Mouse (Mus musculus) Patski (cell line): ENCODE data around the gene Ubtd1. TPM values are rescaled to one million over a fixed set of nuclear protein-coding genes. Genes with fewer than 3 reads are reported as not detected.

ENCODE experiments used
- ATAC-seq: fragments of 100-300 bp; one replicate; pipeline ENCODE4 v1.8.0; 2021
- CTCF ChIA-PET: fragments of 350-600 bp; sonication (Branson Sonifier 250); formaldehyde crosslinking; loops from one replicate; lab custom pipeline; 2022; ENCODE audit warnings: inconsistent platforms; lab: Charles Lee
- POLR2A ChIA-PET: fragments of 350-600 bp; sonication (Branson Sonifier 250); formaldehyde crosslinking; loops from one replicate; lab custom pipeline; 2022; ENCODE audit warnings: antibody characterized with exemption, inconsistent platforms; lab: Charles Lee
- DNase-seq: peaks from one replicate; pipeline ENCODE4 v3.0.0-alpha.2; 2011; ENCODE audit warnings: low read depth, low spot score
- H3K27me3 ChIP-seq: fragments of 371-371 bp; one replicate; pipeline ENCODE4 v1.5.1; 2021
- CTCF ChIP-seq: fragments of 100-300 bp; IDR thresholded peaks from one replicate; pipeline ENCODE4 v1.5.1; 2021
- in situ Hi-C: fragments of 300-500 bp; cut with MboI; formaldehyde crosslinking; loops from 3 replicates; pipeline ENCODE4 v1.11.1; 2018; ENCODE audit warnings: low pct_unique_long_range_greater_than_20kb, mixed read lengths
- polyA plus RNA-seq: library from polyadenylated mRNA; unstranded; gene quantifications from one replicate; pipeline ENCODE4 v1.2.3, GENCODE M21; 2021

Ubtd1 gene
- polyA plus RNA-seq, 1 experiment from 2014 or later: 45.0 TPM

DNA sequence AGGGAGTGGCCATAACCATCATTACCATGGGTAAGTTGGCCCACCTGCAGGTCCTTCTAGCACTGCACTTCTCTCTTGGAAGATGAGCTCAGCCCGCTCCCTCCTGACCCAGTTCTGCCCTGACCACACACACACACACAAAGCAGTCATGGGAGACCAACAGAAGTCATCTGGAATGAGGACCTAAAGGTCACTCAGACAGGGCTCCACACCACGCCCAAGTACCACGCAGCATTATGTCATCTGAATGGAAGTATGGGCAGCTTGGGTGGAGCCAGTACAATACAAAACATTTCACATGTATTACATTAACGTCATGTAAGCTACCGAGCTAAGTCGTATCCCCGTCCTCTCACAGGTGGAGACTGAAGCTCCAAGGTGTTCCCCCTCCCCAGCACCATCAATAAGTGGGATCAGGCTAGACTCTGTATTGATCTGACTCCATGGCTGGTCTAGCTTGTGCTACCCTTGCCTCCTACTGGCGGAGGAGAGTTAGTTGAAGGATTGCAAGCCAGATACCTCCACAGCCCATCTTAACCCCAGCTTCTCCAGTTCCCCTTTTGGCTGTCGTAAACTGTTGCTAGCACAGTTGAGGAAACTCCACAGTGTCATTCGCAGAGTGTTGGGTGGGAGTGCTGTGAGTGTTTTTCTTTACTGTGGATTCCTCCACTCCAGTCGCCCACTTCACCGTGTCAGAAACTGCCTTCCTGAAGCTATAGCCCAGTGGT is 19.9 kb downstream of the Ubtd1 start:
- TF ChIP-seq CTCF: no peak
- in situ Hi-C loops: no loop called here
- H3K27me3 ChIP-seq: no peaks in the 10 kb centered on the region
- POLR2A ChIA-PET: interaction anchor here (0.6 kb wide), 1 partner anchor 80 kb away, joined by 3 read pairs; no protein-coding TSS in a partner anchor
- ATAC-seq: no peak
- DNase-seq: no peak
- CTCF ChIA-PET: interaction anchor here (1.2 to 1.6 kb wide), 3 partner anchors 12 to 24 kb away, joined by 3 to 4 read pairs (median 4); no protein-coding TSS in a partner anchor

DNA sequence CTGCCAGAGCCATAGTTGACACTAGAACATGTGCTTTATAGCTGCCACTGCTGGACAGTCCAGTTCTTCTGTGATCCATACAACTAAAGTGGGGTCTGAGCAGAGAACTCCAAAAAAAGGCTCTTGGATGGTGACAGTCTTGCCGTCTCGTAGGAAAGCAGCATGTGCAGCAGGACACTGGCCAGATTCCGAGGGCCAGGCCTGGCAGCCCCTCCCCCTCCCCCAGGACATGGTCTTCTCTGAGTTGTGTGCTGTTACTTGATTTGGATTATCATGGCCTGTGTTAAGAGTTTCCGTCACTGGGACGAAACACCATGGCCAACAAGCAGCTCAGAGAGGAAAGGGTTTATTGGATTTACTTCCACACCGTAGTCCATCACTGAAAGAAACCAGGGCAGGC is 22.7 kb downstream of the Ubtd1 start:
- ATAC-seq (no peak), DNase-seq (no peak)
- H3K27me3 ChIP-seq: no peaks in the 10 kb centered on the region
- TF ChIP-seq CTCF: no peak
- in situ Hi-C loops: no loop called here
- POLR2A ChIA-PET: no interaction called here
- CTCF ChIA-PET: no interaction called here

DNA sequence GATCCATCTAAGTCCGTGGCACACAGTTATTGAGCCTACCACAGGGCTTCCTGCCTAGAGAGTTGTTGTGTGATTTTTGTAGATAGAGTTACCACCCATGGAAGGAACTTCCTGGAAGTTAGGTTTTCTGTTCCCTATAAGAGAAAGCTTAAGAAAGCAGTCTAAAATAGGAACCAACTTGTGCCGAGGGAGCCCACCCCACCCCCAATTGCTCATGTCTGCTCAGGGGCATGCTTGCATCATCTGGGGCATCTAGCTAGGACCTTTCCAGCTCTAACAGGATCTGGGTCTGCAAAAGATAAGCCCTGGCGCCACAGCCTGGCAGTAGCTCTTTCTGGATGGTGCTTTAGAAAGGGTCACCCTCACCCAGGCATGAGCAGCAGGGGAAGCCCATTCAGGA is 24.1 kb downstream of the Ubtd1 start:
- TF ChIP-seq CTCF: no peak
- ChIA-PET POLR2A (interaction anchor here (1.3 to 1.5 kb wide), 3 partner anchors 10 to 12 kb away, joined by 5 to 8 read pairs (median 5); no protein-coding TSS in a partner anchor), CTCF (interaction anchor here (1.1 kb wide), 1 partner anchor 8 kb away, joined by 3 read pairs; no protein-coding TSS in a partner anchor)
- DNase-seq: no peak
- no peaks in the 10 kb centered on the region for H3K27me3 ChIP-seq
- no peak for ATAC-seq
- in situ Hi-C loops: no loop called here

DNA sequence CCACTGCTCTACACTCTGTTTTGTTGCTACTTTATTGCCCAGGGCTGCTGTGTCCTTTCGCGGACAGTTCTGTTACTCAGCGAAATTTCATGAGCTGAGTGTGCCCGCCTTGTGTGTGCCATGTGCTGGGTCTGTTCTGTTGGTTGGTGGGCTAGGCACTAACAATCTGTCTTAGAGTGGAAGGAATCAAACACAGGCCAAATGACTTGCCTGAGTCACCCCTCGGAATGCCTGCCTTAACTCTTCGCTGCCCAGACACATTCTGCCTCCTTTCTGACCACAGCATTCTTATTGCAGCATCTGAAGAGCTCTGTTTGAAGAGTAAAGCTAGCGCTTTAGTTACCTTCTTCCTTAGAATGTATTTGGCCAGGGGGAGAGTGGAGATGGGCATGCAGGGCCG is 25.0 kb downstream of the Ubtd1 start:
- ATAC-seq (no peak), DNase-seq (no peak)
- ChIA-PET CTCF (interaction anchor here (1.1 kb wide), 1 partner anchor 9 kb away, joined by 3 read pairs; no protein-coding TSS in a partner anchor), POLR2A (interaction anchor here (1.3 to 1.5 kb wide), 3 partner anchors 9 to 13 kb away, joined by 5 to 8 read pairs (median 5); no protein-coding TSS in a partner anchor)
- no peak for TF ChIP-seq CTCF
- in situ Hi-C loops: no loop called here
- H3K27me3 ChIP-seq: no peaks in the 10 kb centered on the region

DNA sequence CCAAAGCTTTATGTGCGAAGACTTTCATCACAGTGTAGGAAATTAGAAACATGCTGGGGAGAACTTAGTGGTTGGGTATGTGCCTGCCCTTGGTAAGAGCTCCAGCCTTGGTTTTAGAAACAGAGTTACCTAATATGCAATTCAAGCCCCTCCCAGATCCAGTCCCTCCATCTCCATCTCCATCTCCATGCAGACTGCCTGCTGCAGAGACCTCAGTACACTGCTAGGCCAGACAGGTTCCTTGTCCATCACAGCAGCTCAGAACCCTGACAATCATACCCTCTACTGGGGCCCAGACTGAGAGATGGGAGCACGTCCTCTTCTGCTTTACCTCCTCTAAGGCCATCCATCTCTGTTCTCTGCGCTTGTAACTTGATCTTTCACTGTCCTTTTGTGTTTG is 27.0 kb downstream of the Ubtd1 start:
- CTCF ChIA-PET: interaction anchor here (1.0 to 1.8 kb wide), 3 partner anchors 10 to 17 kb away, joined by 5 to 9 read pairs (median 9); no protein-coding TSS in a partner anchor

GRCm38 (mm10) chr19:42009067-42009466 is 27.5 kb downstream of the Ubtd1 start:
- H3K27me3 ChIP-seq: no peaks in the 10 kb centered on the region
- no peak for TF ChIP-seq CTCF
- in situ Hi-C loops: no loop called here
- ChIA-PET POLR2A (no interaction called here), CTCF (interaction anchor here (1.0 to 1.8 kb wide), 2 partner anchors 16 to 17 kb away, joined by 5 to 9 read pairs; no protein-coding TSS in a partner anchor)
- ATAC-seq (no peak), DNase-seq (no peak)

More for the DNA sequence above, 27.0 kb downstream of the Ubtd1 start:
- ATAC-seq (no peak), DNase-seq (no peak)
- POLR2A ChIA-PET: interaction anchor here (0.7 kb wide), 1 partner anchor 10 kb away, joined by 4 read pairs; no protein-coding TSS in a partner anchor
- H3K27me3 ChIP-seq: no peaks in the 10 kb centered on the region
- no peak for TF ChIP-seq CTCF
- in situ Hi-C loops: no loop called here

- DNase-seq (no peak), ATAC-seq (no peak)
- ChIA-PET CTCF (interaction anchor here (1.7 kb wide), 1 partner anchor 16 kb away, joined by 5 read pairs; no protein-coding TSS in a partner anchor), POLR2A (no interaction called here)
- in situ Hi-C loops: no loop called here
- TF ChIP-seq CTCF: no peak
- no peaks in the 10 kb centered on the region for H3K27me3 ChIP-seq
Measured at GRCm38 (mm10) chr19:42010436-42010835, 28.9 kb downstream of the Ubtd1 start.

GRCm38 (mm10) chr19:42011123-42011522 is 29.6 kb downstream of the Ubtd1 start:
- DNase-seq (no peak), ATAC-seq (no peak)
- TF ChIP-seq CTCF: no peak
- ChIA-PET POLR2A (no interaction called here), CTCF (interaction anchor here (1.7 kb wide), 1 partner anchor 15 kb away, joined by 5 read pairs; no protein-coding TSS in a partner anchor)
- in situ Hi-C loops: no loop called here
- H3K27me3 ChIP-seq: no peaks in the 10 kb centered on the region

GRCm38 (mm10) chr19:42014231-42014825 is 32.8 kb downstream of the Ubtd1 start:
- in situ Hi-C loops: no loop called here
- CTCF ChIA-PET: interaction anchor here (2.2 to 3.6 kb wide), 3 partner anchors 12 to 25 kb away, joined by 8 to 13 read pairs (median 13); partner anchors contain the start of gene Ankrd2
- no peaks in the 10 kb centered on the region for H3K27me3 ChIP-seq
- ATAC-seq (no peak), DNase-seq (no peak)
- POLR2A ChIA-PET: interaction anchor here (0.8 to 0.9 kb wide), 2 partner anchors 12 to 26 kb away, joined by 3 to 5 read pairs; no protein-coding TSS in a partner anchor
- no peak for TF ChIP-seq CTCF

DNA sequence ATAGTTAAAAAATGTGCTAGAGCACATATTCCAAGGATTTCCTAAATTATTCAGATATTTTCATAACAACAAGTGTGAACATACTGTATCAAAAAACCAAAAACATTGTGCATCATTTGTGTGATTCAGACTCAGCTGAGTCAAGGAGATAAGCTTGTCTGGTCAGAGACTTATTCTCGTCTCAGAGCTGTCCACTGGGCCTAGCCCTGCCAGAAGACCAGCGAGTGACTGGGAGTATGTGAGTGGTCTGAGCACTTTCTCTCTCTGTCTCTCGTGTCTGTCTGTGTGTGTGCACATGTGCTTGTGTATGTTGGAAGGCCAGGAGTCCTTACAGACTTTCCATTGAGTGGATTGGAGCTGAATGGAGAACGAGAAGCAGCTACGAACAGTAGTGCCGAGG is 33.4 kb downstream of the Ubtd1 start:
- in situ Hi-C loops: no loop called here
- no peak for DNase-seq
- ATAC-seq: no peak
- no peak for TF ChIP-seq CTCF
- ChIA-PET POLR2A (interaction anchor here (0.9 to 2.7 kb wide), 3 partner anchors 9 to 32 kb away, joined by 3 to 15 read pairs (median 8); partner anchors contain the start of gene Ubtd1), CTCF (interaction anchor here (1.2 to 3.6 kb wide), 5 partner anchors 11 to 36 kb away, joined by 4 to 13 read pairs (median 8); partner anchors contain the start of genes Ankrd2 and Hoga1)
- H3K27me3 ChIP-seq: no peaks in the 10 kb centered on the region
